Mouse (Mus musculus): ENCODE results near the gene Rab3a.

GRCm38 (mm10) chr8:70772890-70773289 is 18.4 kb downstream of the Rab3a start:
- TF ChIP-seq CTCF (IDR thresholded peaks at IDR 0.05; ENCODE audit: low read depth) (no peak), EP300 (IDR thresholded peaks at IDR 0.05; ENCODE audit: low read depth) (no peak)

Measured in liver, postnatal 0 days (tissue).